Mouse (Mus musculus) forebrain, embryonic 11.5 days (tissue): ENCODE measurements around the gene Lig1. TPM values are rescaled to one million over a fixed set of nuclear protein-coding genes. Genes with fewer than 3 reads are reported as not detected.

Experiments
- ATAC-seq: fragments of 200-750 bp; cut with Nextera tagmentation; replicated peaks from 2 replicates; pipeline ENCODE4 v1.8.0; 2017; ENCODE audit warnings: moderate TSS enrichment; ENCODE audit not compliant: low FRiP score
- DNase-seq: peaks from one replicate; pipeline ENCODE4 v3.0.0-alpha.2; 2017; ENCODE audit warnings: low spot score
- H3K27ac ChIP-seq: fragments of 300-500 bp; sonication (generic); 2 replicates; pipeline ENCODE4 v1.5.1; 2014; ENCODE audit warnings: low read depth, low read length
- H3K27me3 ChIP-seq: fragments of 300-500 bp; sonication (generic); 2 replicates; pipeline ENCODE4 v1.6.1; 2014; ENCODE audit warnings: mild to moderate bottlenecking, low read length, mixed read lengths; ENCODE audit not compliant: control insufficient read depth, insufficient read depth
- H3K36me3 ChIP-seq: fragments of 300-500 bp; sonication (generic); 2 replicates; pipeline ENCODE4 v1.6.1; 2014; ENCODE audit warnings: mild to moderate bottlenecking, low read length, moderate library complexity, mixed read lengths; ENCODE audit not compliant: control insufficient read depth, insufficient read depth
- H3K4me1 ChIP-seq: fragments of 300-500 bp; sonication (generic); replicated peaks from 2 replicates; pipeline ENCODE4 v1.6.1; 2014; ENCODE audit warnings: low read length, mixed read lengths; ENCODE audit not compliant: control insufficient read depth, insufficient read depth
- H3K4me2 ChIP-seq: fragments of 300-500 bp; sonication (generic); 2 replicates; pipeline ENCODE4 v1.6.1; 2014; ENCODE audit warnings: low read depth, mild to moderate bottlenecking, low read length, moderate library complexity, mixed read lengths; ENCODE audit not compliant: severe bottlenecking
- H3K4me3 ChIP-seq: fragments of 300-500 bp; sonication (generic); 2 replicates; pipeline ENCODE4 v1.5.1; 2014; ENCODE audit warnings: low read depth, low read length
- H3K9ac ChIP-seq: fragments of 300-500 bp; sonication (generic); 2 replicates; pipeline ENCODE4 v1.6.1; 2014; ENCODE audit warnings: low read length
- H3K9me3 ChIP-seq: fragments of 300-500 bp; sonication (generic); 2 replicates; pipeline ENCODE4 v1.6.1; 2016; ENCODE audit warnings: low read length, mixed read lengths; ENCODE audit not compliant: control insufficient read depth
- WGBS: fragments of 180-500 bp; shearing (Covaris S2); extraction: QIAGEN DNeasy Blood & Tissue Kit; methylation state at CpG from one replicate; pipeline ENCODE4 v1.1.7; 2014; 5-methylcytosine and 5-hydroxymethylcytosine counted together
- polyA plus RNA-seq: library from polyadenylated mRNA; unstranded; fragments of >200 nt; fragmentation: Nextera tagmentation; extraction: Ambion mirVana; gene quantifications from 2 replicates; pipeline ENCODE4 v1.2.1, GENCODE M21; 2014

The Lig1 gene
- polyA plus RNA-seq, 1 experiment from 2014 or later: 159 TPM

DNA sequence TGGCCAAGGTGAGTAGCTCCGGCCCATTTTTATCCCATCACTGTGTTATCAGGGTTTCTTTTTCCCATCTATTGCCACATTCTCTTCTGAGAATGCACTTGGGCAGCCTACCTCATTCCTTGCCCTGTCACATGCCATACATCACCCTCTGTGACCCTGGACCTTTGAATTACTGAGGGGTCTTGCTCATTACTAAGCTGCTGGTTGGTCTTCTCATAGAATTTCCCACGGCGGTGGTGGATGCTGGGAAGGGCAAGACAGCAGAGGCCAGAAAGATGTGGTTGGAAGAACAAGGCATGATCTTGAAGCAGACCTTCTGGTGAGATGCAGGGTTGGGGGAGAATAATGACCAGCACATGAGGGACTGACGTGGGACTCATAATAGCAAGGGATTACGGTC is 21.7 kb downstream of the Lig1 start:
- H3K4me3 ChIP-seq: no peak overlapping the region
- H3K9me3 ChIP-seq: no peaks in the 10 kb centered on the region
- peaks cover 42% of the 10 kb centered on the region for H3K36me3 ChIP-seq
- H3K27ac ChIP-seq: no peak overlapping the region
- no peak overlapping the region for H3K9ac ChIP-seq
- no peak overlapping the region for H3K4me2 ChIP-seq
- no peaks in the 10 kb centered on the region for H3K4me1 ChIP-seq
- 92% methylated on average over 5 of the region's 5 CpGs for WGBS
- ATAC-seq (no peak), DNase-seq (no peak)
- no peaks in the 10 kb centered on the region for H3K27me3 ChIP-seq

GRCm38 (mm10) chr7:13301643-13302042 is 24.6 kb downstream of the Lig1 start:
- H3K4me3 ChIP-seq: no peak overlapping the region
- H3K27ac ChIP-seq: no peak overlapping the region
- WGBS: 100% methylated on average over 1 of the region's 1 CpGs
- H3K9ac ChIP-seq: no peak overlapping the region
- H3K27me3 ChIP-seq: no peaks in the 10 kb centered on the region
- ATAC-seq (no peak), DNase-seq (no peak)
- no peak overlapping the region for H3K4me2 ChIP-seq
- H3K4me1 ChIP-seq: no peaks in the 10 kb centered on the region
- H3K9me3 ChIP-seq: no peaks in the 10 kb centered on the region
- H3K36me3 ChIP-seq: peaks cover 34% of the 10 kb centered on the region; the same call in 1 of the 2 replicates

- H3K9me3 ChIP-seq: no peaks in the 10 kb centered on the region
- no peak overlapping the region for H3K4me3 ChIP-seq
- H3K4me2 ChIP-seq: no peak overlapping the region
- H3K9ac ChIP-seq: no peak overlapping the region
- WGBS: 89% methylated on average over 2 of the region's 2 CpGs
- no peaks in the 10 kb centered on the region for H3K27me3 ChIP-seq
- H3K4me1 ChIP-seq: no peaks in the 10 kb centered on the region
- H3K27ac ChIP-seq: no peak overlapping the region
- no peak for ATAC-seq
- peaks cover 37% of the 10 kb centered on the region; the same call in 1 of the 2 replicates for H3K36me3 ChIP-seq
- no peak for DNase-seq
Observed at GRCm38 (mm10) chr7:13302780-13303179, 25.7 kb downstream of the Lig1 start.

DNA sequence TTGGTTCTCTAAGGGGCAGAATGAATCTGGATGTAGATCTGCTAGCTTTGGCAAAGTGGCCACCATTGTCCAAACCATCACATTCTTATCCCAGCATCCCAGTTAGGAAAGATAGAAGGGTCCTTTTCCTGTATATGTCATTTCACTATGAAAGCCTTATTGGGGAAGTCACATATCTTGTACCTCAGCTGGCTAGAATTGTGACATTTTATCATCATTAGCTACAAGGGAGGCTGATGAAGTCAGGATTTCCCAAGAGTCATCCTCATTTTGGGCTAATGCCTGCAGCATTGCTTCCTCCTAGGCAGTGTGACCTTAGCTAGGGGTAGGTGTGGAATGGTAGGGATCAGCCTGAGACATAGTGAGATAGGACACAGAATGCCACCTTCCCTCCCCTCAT is 26.3 kb downstream of the Lig1 start:
- Histone ChIP-seq H3K4me3 (no peak overlapping the region), H3K4me2 (no peak overlapping the region), H3K4me1 (no peaks in the 10 kb centered on the region), H3K9me3 (no peaks in the 10 kb centered on the region), H3K27ac (no peak overlapping the region), H3K9ac (no peak overlapping the region), H3K36me3 (peaks cover 34% of the 10 kb centered on the region; the same call in 1 of the 2 replicates), H3K27me3 (no peaks in the 10 kb centered on the region)
- ATAC-seq: no peak
- no peak for DNase-seq

DNA sequence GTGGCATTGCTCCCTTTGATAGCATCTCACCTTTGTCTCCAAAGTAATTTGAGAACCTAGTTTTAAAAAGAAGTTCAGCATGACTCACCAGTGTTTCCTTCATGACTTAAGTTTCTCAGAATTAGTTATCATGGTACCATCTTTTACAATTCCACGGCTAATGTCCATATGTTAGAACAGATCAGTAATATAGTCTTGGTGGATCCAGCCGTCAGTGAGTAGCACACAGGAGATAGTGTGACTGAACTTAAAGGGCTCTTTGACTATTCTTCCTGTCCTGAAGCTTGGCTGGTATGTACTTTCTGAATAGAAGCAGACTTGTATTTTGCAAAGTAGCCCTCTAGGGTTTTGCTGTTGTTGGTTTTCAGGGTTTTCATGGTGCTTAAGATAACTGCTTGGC is 32.3 kb downstream of the Lig1 start:
- Histone ChIP-seq H3K4me1 (no peaks in the 10 kb centered on the region), H3K4me3 (no peak overlapping the region), H3K27me3 (no peaks in the 10 kb centered on the region), H3K9me3 (no peaks in the 10 kb centered on the region), H3K27ac (no peak overlapping the region), H3K4me2 (no peak overlapping the region), H3K36me3 (peaks cover 15% of the 10 kb centered on the region; the same call in 1 of the 2 replicates), H3K9ac (no peak overlapping the region)
- 93% methylated on average over 2 of the region's 2 CpGs for WGBS
- no peak for DNase-seq
- no peak for ATAC-seq

- no peaks in the 10 kb centered on the region for H3K4me1 ChIP-seq
- no peak overlapping the region for H3K9ac ChIP-seq
- no peaks in the 10 kb centered on the region for H3K9me3 ChIP-seq
- WGBS: 95% methylated on average over 6 of the region's 6 CpGs
- DNase-seq (no peak), ATAC-seq (no peak)
- H3K4me3 ChIP-seq: no peak overlapping the region
- H3K36me3 ChIP-seq: peaks cover 15% of the 10 kb centered on the region; the same call in 1 of the 2 replicates
- no peak overlapping the region for H3K27ac ChIP-seq
- H3K4me2 ChIP-seq: no peak overlapping the region
- H3K27me3 ChIP-seq: no peaks in the 10 kb centered on the region
Observed at GRCm38 (mm10) chr7:13310493-13311199, 33.6 kb downstream of the Lig1 start.

DNA sequence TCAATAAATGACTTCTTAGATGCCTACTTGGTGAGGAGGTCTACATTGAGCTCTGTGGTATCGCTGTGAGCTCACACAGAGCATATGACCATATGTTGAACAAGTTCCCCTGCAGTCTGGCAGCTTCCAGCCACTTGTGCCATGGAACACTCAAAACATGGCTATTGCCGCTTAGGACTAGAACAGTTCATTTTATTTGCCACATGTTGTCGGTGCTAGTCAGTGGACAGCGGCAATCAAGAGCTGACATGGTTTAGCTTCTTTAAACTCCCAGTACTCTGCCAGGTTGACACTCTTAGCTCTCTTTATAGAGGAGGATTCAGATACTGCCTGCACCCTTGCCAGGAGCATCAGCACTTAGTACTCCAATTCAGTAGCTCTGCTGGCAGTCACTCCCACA is 34.3 kb downstream of the Lig1 start:
- Histone ChIP-seq H3K4me3 (no peak overlapping the region), H3K9me3 (no peaks in the 10 kb centered on the region), H3K4me2 (no peak overlapping the region), H3K36me3 (peaks cover 9% of the 10 kb centered on the region; the same call in 1 of the 2 replicates), H3K27ac (no peak overlapping the region), H3K4me1 (no peaks in the 10 kb centered on the region), H3K27me3 (no peaks in the 10 kb centered on the region), H3K9ac (no peak overlapping the region)
- 99% methylated on average over 4 of the region's 4 CpGs for WGBS
- ATAC-seq: no peak
- no peak for DNase-seq

- Histone ChIP-seq H3K4me2 (no peak overlapping the region), H3K4me1 (no peaks in the 10 kb centered on the region), H3K27ac (no peak overlapping the region), H3K4me3 (no peak overlapping the region), H3K9me3 (no peaks in the 10 kb centered on the region), H3K9ac (no peak overlapping the region), H3K27me3 (no peaks in the 10 kb centered on the region), H3K36me3 (no peaks in the 10 kb centered on the region; the same call in 1 of the 2 replicates)
- ATAC-seq (no peak), DNase-seq (no peak)
- 96% methylated on average over 5 of the region's 5 CpGs for WGBS
Observed at GRCm38 (mm10) chr7:13314095-13314597, 37.1 kb downstream of the Lig1 start.

- DNase-seq (no peak), ATAC-seq (no peak)
- Histone ChIP-seq H3K4me3 (no peak overlapping the region), H3K27ac (no peak overlapping the region), H3K4me1 (no peaks in the 10 kb centered on the region), H3K36me3 (no peaks in the 10 kb centered on the region), H3K9me3 (no peaks in the 10 kb centered on the region), H3K9ac (no peak overlapping the region), H3K4me2 (no peak overlapping the region), H3K27me3 (no peaks in the 10 kb centered on the region)
- 90% methylated on average over 3 of the region's 3 CpGs for WGBS
Observed at GRCm38 (mm10) chr7:13321424-13321823, 44.3 kb downstream of the Lig1 start.
